Mouse (Mus musculus): ENCODE data around the gene Cep112.

The Cep112 gene

DNA sequence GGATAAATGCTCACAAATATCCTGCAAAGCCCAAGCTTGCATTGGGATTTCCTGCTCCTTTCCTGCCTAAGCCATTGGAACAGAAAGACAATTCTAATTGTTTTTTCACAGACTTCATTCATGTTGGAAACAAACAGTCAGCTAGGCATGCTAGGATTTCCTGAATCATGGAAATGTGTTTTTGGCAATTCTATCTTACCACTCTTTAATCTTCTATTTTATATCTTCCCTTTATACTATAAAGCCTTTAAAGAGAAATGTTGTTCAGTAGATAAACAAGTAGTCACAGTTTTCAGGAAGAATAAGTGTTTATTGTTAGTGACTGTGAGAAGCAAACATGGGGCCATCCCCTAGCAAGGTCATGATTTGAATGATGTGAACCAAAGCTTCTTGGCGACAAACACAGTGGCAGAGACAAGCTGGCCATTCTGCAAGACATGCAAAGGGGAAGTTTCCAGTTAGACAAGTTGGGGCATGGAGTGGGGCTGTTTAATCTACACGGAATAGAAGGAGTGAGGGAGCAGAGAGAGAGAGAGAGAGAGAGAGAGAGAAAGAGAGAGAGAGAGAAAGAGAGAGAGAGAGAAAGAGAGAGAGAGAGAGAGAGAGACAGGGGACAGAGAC, 169.1 kb downstream of the Cep112 start:
- DNase-seq (ENCODE audit: low spot score in 2 of 2) = no peak

DNA sequence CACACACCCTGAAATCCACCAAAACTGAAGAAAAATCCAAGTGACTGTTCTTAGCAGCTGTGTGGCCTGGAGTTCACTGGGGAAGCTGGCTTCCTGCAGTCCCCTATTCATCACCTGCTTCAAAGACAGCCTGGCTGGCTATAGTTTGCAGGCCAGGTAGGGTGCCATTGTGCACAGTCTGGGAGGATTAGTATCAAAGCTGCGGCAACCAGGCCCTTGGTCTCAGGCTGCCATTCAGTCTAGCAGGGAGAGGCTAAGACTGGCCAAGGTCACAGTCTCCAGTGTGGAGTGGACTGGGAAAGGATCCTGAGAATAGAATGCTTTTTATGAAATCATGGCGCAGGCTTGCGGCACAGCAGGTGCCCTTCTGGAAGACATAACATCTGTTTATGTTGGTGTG, 180.3 kb downstream of the Cep112 start:
- no peak for DNase-seq (ENCODE audit: low spot score in 2 of 2)

DNA sequence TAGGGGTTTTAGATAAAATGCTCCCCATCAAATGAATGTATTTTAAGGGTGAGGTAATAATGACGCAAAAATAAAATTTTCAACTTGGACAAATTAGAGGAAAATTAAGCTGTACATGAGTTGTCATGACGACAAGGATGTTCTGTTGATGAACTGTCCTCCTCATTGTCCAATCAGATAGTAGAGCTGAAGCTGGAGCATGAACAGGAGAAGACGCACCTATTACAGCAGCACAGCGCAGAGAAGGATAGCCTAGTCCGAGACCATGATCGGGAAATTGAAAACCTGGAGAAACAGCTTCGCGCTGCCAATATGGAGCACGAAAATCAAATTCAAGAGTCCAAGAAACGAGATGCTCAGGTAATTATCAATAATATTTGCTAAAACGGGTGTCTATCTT, 181.0 kb downstream of the Cep112 start:
- DNase-seq (ENCODE audit: low spot score in 2 of 2) = no peak

DNA sequence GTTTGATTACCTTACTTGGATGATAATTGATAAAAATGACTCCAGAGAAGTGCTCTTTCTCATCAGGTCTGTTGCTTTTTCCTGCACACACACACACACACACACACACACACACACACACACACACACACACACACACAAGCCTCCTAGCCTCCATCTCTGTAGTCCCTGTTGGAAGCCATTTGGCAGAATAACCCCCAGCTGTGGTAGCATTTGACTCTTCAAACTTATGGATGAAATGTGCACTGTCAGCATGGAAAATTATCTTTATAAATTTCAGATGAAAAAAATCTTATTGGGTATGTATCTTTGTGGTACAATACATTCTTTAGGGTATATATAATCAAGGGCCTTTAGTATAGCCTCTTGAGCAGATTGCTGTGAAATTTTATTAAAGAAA, 181.8 kb downstream of the Cep112 start:
- DNase-seq (ENCODE audit: low spot score in 2 of 2) = no peak

DNA sequence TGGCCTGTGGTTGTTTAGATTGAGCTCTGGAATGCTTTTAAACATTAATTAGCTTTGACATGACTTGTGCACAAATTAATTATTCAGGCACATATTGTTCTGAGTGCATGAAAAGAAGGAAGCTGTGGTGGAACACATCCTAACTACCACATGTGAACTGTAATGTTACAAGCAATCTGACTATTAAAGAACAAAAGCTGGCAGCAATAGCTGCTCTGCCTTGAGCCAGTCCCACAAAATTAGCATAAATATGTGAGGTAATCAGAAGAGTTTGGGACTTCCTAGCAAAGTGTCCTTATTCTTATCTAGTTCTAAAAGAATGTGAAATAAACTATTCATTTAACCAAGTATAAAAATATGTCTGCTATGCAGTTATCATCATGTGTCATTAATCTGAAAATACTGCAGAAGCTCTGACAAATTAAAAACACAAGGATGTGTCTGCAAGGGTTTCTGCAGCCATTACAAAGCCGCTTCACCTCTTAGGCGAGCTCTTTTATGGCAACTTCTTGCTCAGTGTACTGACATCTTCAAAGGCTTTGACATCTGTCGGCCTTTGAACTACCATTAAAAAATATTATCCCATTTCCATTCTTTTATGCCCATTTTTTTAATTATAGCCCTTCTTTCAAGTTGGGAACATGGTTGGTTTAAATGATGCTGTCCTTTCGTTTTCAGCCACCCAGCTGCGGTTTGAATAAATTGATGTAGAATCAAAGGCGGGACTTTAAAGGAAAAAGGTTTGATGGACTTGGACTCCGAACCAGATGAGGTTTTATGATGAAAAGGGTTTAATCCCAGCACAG, 195.8 kb downstream of the Cep112 start:
- DNase-seq (ENCODE audit: low spot score in 2 of 2) = no peak

DNA sequence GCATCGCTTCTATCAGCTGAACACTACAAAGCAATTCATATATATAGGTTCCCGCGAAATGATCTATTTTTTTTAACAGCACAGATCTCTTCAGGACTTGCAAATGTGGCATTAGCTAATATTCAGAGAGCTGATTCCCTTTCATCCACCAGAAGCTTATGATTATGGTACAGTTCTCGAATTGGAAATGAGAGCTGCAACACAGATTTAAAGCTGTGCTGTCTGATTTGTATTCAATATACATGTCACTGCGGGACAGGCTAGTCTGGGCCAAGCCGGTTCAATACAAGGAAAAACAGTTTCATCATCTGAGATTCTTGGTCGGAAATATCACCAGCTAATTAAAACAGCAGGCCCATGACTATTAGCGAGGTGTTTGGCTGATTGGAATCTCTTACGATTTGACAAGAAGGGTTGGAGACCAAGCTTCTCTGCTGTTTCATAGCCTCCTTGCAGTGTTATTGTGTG, 196.5 kb downstream of the Cep112 start:
- no peak for DNase-seq (ENCODE audit: low spot score in 2 of 2)

DNA sequence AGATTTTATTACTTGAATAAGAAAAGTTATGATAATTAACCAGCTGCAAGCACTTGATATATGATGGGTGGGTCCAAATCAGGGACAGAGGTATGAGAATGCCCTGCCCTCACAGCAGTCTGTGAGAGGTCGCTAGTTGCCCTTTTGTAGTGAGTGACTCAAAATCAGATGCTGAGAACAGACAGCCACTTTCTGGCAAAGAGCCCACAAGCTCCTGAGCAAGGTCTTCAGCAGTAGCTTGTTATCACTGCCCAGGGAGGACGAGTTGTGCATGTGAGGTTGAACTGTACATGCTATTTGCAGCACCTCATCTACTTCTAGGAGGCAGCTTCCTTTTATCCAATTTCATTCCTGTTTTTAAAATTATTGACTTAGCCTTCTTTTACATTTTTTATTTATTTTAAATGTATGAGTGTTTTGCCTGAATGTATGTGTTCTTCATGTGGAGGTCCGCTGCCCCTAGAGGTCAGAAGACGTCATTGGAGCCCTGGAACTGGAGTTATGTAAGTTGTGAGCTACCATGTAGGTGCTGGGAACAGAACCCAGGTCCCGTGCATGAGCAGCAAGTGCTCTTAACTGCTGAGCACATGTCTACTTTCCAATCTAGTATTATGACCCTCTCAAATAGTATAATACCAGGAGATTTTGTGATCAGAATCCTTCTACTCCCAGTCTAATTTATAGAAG, 200.7 kb downstream of the Cep112 start:
- no peak for DNase-seq (ENCODE audit: low spot score in 2 of 2)

DNA sequence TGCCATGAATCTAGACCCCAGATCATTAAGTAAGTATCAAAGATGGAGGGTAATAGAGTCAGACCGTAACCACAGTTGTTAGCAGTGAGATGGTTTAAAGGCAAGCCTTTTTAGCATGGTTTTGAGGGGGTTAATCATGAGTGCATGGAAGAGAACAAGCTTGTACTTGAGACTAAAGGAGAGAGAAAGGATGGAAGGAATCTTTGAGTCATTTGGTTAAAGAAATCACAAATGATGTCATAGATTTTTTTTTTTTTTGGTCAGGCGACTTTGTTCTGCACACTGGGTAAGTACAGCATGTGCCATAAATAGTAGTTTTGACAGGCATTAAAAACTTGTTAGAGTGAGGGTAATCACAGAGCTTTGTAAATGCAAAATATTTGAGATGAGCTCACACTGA, 212.8 kb downstream of the Cep112 start:
- DNase-seq (ENCODE audit: low spot score in 2 of 2) = no peak

DNA sequence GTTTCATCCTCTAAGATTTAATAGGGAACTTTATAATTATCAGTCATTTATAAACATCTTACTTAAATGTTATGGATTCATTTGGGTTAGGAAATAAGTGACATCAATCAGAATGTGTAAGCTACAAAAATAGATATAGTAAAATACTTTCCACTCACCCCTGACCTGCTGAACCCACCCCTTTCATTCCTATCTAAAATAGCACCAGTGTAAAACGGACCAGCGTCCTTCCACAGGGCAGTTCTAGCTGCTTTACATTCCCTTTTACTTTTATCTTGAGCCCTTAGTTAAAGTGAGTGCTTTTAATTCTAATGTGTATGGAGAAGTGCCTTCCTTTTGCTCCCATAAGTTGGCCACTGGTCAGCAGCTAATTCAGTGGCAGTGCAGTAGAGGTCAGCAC, 230.6 kb downstream of the Cep112 start:
- DNase-seq (ENCODE audit: low spot score in 2 of 2) = no peak

DNA sequence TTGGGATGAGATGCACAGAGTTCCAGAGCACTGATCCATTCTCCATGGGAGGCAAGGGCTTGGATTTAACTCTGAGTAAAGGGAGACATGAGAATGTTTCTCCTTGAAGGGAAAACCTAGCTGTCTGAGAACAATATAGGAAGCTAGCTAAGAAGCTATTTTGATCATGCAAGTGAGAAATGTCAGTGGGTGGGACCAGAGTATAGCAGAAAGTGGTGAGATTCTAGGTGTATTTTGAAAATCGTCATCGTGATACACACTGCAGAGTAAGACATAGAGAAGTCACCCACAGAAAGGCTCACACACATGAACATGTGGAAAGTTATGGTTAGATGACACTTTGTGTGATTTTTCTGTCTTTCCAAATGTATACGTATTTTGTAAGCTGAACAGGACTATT, 257.0 kb downstream of the Cep112 start:
- no peak for DNase-seq (ENCODE audit: low spot score in 2 of 2)

DNA sequence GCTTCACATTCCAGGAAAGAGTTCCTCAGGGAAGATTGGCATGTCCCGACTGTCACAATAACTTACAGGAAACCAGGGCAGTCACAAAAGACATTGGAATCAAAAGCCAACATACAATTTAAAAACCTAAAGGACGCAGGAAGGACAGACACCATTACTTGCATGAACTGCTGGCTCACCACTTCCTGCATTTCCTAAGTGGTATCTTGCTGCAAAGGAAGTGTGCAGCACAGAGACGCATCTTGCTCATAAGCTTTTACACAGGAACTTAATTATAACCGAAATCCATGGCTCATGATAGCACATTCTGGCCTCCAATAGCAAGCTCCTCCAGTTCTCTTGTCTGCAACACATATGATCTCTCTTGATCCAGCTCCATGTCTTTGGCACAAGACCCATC, 271.6 kb downstream of the Cep112 start:
- no peak for DNase-seq (ENCODE audit: low spot score in 2 of 2)

DNA sequence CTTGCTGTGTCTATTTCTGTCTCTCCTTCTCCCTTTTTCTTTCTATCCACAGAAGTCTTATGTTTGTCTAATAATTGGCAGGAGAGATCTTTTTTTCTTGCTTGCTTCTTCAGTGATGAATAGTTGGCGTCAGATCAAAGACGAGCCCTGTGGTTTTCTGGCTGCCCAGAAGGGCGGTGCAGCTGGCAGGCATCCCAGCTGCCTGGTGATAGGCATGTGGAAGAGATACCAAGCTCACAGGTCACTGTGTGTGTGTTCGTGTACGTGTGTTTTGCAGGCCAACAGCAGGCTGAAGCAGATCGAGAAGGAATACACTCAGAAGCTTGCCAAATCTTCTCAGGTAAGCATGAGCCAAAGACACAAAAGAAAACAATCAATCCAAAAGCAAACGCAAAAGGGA, 327.3 kb downstream of the Cep112 start:
- DNase-seq (ENCODE audit: low spot score in 2 of 2) = peak; percentile 14 to 18

DNA sequence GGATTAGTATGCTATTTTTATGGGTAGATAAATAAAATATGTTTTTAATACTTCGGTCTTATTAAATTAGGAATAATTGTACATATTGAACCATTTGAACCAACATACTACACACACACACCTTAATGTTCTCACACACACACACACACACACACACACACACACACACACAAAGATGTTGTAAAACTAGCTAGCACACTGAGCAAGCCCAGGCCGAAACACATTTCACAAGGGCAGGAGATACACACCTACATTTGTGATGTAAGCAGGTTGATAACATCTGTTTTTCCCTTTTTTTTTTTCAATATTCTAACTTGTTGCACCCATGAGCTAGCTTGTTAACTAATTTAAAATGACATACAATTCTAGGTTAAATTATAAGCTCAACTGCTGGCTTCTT, 327.8 kb downstream of the Cep112 start:
- DNase-seq (ENCODE audit: low spot score in 2 of 2) = no peak

DNA sequence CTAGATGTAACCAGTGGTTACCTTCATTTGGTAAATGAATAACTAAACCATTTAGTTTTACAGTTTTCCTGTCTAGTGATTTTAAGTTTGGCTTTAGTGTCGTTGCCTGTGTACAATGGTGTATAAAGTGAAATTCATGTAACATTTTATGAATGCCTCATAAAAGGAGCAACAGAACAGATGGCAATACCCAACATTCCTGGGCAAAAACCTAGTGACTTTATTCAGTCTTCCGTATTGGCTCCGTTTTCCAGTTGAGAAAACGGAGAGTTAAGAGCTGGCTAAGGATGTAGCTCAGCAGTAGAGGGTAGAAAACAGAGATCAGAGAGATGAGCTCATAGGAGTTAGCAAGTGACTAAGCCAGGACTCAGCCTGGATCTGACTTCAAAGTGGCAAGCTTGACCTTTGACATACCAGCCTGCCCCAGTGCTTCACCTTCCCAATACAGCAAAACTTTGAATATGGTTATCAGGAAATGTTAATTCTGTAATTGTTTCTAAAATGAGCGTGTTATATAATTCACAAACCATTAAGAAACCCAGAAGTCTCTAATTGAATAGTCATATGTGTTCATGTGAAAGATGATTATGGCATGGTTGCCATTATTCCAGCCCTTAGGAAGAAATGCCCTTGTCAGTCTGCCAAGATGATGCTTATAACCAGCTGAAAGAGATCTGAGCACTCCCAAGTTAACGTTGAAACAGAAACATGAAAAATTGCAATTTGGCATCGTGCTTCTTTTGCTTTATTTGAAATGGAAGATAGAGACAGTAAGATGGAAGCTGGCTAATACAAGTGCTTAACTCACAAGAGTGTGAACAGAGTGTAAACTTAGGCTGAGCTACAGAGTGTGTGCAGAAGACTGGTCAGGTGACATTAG, 328.6 kb downstream of the Cep112 start:
- no peak for DNase-seq (ENCODE audit: low spot score in 2 of 2)

DNA sequence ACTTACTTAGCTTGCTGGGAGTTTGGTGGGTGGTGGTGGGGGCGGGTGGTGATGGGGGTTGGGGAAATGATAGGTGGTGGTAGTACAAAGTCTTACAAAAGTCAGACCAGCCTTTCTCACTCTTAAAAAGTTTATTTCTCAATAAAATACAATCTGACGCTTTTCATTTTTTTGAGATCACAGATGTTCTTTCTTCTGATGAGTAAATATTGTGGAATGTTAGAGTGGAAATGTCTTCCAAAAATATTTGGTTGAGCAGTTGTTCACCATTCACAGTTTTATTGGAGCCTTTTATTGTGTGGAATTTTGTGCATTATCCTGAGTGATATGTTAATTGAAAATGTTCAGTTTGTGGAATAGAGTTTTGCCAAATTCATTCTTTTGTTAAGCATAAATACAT, 332.2 kb downstream of the Cep112 start:
- no peak for DNase-seq (ENCODE audit: low spot score in 2 of 2)

DNA sequence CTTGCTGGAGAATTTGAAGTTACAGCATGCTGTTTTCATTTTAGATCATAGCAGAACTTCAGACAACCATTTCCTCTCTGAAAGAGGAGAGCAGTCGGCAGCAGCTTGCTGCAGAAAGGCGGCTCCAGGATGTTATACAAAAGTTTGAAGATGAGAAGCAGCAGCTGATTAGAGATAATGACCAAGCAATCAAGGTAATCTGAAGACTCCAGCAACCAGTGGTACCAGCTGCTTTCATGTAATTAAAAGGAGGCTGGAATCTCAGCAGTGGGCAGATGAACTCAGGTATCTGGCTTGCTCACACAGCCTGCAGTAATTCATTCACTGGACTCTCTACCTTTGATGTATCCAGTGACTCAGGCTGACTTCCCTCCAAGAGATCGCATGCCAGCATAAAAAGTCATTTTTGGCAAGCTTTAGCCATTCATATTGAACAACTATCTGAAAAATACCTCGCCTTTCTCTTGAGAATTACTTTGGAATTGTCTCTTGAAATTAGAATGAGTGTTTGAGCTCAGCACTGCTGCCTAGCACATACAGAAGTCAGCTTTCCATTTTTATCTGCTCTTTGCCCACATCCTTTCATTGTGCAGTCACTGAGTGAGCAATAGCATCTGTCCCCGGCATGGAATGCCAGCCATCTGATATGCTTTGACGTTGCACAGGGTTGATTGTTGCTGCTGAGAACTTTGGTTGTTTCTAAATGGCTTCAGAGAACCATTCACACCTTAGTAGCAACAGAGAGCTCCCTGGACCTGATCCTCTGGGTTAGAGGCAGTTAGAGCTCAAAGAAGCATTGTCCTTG, 332.8 kb downstream of the Cep112 start:
- no peak for DNase-seq (ENCODE audit: low spot score in 2 of 2)

DNA sequence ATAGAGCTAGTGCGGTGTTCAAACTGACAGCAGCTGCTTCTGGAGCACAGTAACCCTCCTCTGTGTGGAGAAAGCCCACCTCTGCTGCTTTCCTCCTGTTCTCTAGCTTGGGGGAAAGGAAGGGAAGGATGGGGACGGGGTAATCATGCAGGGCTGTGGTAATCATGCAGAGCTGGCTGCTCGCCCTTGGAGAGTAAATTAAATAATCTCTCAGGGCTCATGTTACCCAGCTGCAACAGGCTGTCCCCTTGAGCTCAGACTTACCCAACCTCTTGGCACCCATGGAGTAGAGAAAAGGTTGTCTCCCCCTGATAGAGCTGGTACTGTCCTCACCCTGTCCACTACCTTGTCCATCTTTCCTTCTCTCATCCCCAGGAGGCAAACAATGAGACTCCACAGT, 345.1 kb downstream of the Cep112 start:
- DNase-seq (ENCODE audit: low spot score in 2 of 2) = no peak

DNA sequence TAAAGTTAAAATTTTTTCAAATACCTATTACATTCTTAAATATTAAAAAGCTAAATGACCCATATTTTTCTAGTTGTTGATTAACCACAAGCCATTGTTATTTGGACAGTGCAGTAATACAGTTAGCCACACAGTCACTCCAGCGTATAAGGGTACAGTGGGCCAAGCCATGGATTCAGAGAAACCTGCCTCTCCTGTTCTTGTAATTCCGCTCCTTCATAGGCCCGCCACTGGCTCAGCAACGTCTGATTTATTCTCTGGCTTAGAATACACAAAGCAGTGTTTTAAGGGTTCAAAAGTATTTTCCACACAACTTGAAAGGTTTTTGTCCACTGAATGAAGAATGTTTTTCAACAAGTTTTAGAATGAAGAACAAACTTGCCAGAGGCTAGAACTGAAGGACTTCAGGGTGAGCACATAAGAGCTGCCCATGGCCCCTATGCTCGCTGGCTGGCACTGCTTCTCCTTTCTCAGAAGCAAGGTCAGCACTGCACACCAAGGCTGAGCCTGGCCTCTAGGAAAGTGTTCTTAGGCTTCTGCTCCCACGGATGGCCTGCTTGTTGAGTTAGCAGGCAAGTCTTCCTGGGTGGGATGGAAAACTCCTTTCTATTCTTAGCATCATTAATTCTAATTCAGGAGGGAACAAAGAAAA, 349.2 kb downstream of the Cep112 start:
- DNase-seq (ENCODE audit: low spot score in 2 of 2) = no peak

DNA sequence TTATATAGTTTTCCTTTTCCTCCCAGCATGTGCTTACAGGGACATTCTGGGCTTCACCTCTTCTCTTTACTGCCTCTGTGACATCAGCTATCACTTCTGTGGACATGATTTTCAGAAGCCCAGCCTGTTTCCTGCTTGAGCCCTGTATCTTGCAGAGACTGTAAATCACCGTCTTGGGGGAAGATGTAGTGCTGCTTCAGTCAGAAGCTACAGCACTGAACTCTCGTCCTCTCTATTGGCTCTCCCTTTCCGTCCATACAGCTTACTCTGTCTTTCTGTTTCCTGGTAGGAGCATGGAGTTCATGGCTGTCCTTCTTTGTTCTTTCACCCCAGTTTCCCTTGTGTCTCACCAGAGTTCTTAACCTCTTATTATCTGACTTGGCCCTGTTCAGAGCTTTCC, 352.2 kb downstream of the Cep112 start:
- DNase-seq (ENCODE audit: low spot score in 2 of 2) = no peak
